Mouse (Mus musculus) MEL (cell line): ENCODE results near the gene Pde4dip.

Source experiments
- CTCF ChIP-seq, 3 experiments: IDR thresholded peaks in 2 of 3; conservative IDR thresholded peaks in 1 of 3; 2 replicates each; pipeline ENCODE4 v1.5.1; 2011 to 2012; ENCODE audit warnings: low read length in 3 of 3, low read depth in 2 of 3, mild to moderate bottlenecking in 2 of 3, improper control_type of control experiment in 1 of 3, inconsistent platforms in 1 of 3, mixed read lengths in 1 of 3, moderate library complexity in 1 of 3; ENCODE audit not compliant: control insufficient read depth in 1 of 3, insufficient read depth in 1 of 3, poor library complexity in 1 of 3, severe bottlenecking in 1 of 3
- EP300 ChIP-seq, 2 experiments: IDR thresholded peaks; 2 replicates each; pipeline ENCODE4 v1.6.1; 2011; ENCODE audit warnings: improper control_type of control experiment in 2 of 2, low read length in 2 of 2, low read depth in 1 of 2, mild to moderate bottlenecking in 1 of 2
- JUND ChIP-seq: IDR thresholded peaks from 2 replicates; pipeline ENCODE4 v1.6.1; 2011; ENCODE audit warnings: low read depth, mild to moderate bottlenecking, improper control_type of control experiment, low read length
- MYB ChIP-seq: IDR thresholded peaks from 2 replicates; pipeline ENCODE4 v1.6.1; 2011; ENCODE audit warnings: mild to moderate bottlenecking, low read depth, low read length, improper control_type of control experiment
- POLR2A ChIP-seq, 2 experiments: IDR thresholded peaks; 2 replicates each; pipeline ENCODE4 v1.6.1; 2011 to 2012; ENCODE audit warnings: low read length in 2 of 2, mild to moderate bottlenecking in 2 of 2, control low read depth in 1 of 2, improper control_type of control experiment in 1 of 2, low read depth in 1 of 2, moderate library complexity in 1 of 2; ENCODE audit not compliant: control insufficient read depth in 1 of 2, insufficient read depth in 1 of 2, poor library complexity in 1 of 2
- TAL1 ChIP-seq: IDR thresholded peaks from 2 replicates; pipeline ENCODE4 v1.6.1; 2012; ENCODE audit warnings: mild to moderate bottlenecking, inconsistent platforms, low read length, moderate library complexity, mixed read lengths
- ZC3H11A ChIP-seq: IDR thresholded peaks from 2 replicates; pipeline ENCODE4 v1.6.1; 2012; ENCODE audit warnings: low read depth, mild to moderate bottlenecking, inconsistent platforms, low read length, improper control_type of control experiment
- ZMIZ1 ChIP-seq: IDR thresholded peaks from 2 replicates; pipeline ENCODE4 v1.6.1; 2012; ENCODE audit warnings: low read depth, mild to moderate bottlenecking, inconsistent platforms, low read length, improper control_type of control experiment, moderate library complexity

- TF ChIP-seq CTCF (IDR thresholded peaks at IDR 0.05 in 2 of 3, conservative IDR thresholded peaks at IDR 0.05 in 1 of 3; ENCODE audit: control insufficient read depth in 1 of 3, insufficient read depth in 1 of 3, low read depth in 2 of 3, low read length in 3 of 3, poor library complexity in 1 of 3, severe bottlenecking in 1 of 3) (no peak), ZMIZ1 (no peak), EP300 (IDR thresholded peaks at IDR 0.05; ENCODE audit: low read depth in 1 of 2, low read length in 2 of 2) (no peak), JUND (no peak), TAL1 (no peak), POLR2A (IDR thresholded peaks at IDR 0.05; ENCODE audit: control insufficient read depth in 1 of 2, insufficient read depth in 1 of 2, low read depth in 1 of 2, low read length in 2 of 2, poor library complexity in 1 of 2) (no peak), MYB (no peak), ZC3H11A (no peak)
Observed at GRCm38 (mm10) chr3:97710134-97710533, 178.4 kb downstream of the Pde4dip start.
